Mouse (Mus musculus) Muller cell, postnatal 12 days (primary cell): Measurements from ENCODE around the gene Mtmr1.
"Not testable (repeated sequence)": the region's sequence is repeated elsewhere in the genome, so short reads cannot be mapped to it uniquely, and the experiment has no call there.

ENCODE experiments used
- DNase-seq: peaks from one replicate; pipeline ENCODE4 v3.0.0-alpha.2; 2015; ENCODE audit errors: inconsistent ontology term

Gene Mtmr1

GRCm38 (mm10) chrX:71364554-71364991 lies at the start of gene Mtmr1:
Gene Mtmr1, plus strand, starts transcription at chrX:71364760.
- DNase-seq: peak; percentile 85

DNA sequence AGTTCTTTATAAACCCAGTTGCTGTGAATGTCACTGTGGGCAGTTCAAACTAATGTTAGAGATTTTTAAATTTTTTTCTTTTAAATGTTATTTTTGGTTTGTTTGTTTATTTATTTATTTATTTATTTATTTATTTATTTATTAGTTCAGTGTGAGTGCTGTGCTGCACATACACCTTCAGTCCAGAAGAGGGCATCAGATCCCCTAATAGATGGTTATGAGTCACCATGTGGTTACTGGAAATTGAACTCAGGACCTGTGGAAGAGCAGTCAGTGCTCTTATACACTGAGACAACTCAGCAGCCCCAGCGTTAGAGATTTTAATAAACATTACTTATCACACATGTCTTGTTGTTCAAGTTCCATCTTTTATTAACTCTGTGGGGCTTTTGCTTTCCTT lies 12.5 kb upstream of the Mtmr1 start:
- no peak for DNase-seq

DNA sequence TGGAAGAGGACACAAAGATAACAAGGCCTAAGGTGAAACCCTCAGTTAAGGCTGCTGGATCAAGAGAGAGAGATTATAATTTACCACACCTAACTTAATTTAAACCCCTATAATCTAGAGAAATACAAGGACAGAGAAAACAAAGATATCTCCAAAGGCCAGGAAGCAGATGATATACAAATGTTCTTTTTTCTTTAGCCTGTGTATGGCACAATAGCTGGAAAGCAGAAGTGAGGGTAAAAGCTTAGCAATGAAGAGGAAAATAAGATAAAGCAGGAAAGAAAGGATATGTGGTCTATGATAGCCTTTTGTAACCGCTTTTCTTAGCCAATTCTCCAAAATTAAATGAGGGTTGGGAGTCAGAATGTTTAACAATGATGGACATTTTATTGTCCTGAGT lies 9.2 kb upstream of the Mtmr1 start:
- DNase-seq: no peak

- DNase-seq: not testable (repeated sequence)
Observed at GRCm38 (mm10) chrX:71361793-71362192, 2.8 kb upstream of the Mtmr1 start.

GRCm38 (mm10) chrX:71364062-71364461 lies 498 bp upstream of the Mtmr1 start:
- no peak for DNase-seq

- DNase-seq: peak; percentile 53
Observed at GRCm38 (mm10) chrX:71365011-71365410, 451 bp downstream of the Mtmr1 start.

- peak; percentile 3 for DNase-seq
Observed at GRCm38 (mm10) chrX:71365510-71365909, 950 bp downstream of the Mtmr1 start.

GRCm38 (mm10) chrX:71366973-71367372 lies 2.4 kb downstream of the Mtmr1 start:
- no peak for DNase-seq

- DNase-seq: no peak
Observed at GRCm38 (mm10) chrX:71376781-71377180, 12.2 kb downstream of the Mtmr1 start.

DNA sequence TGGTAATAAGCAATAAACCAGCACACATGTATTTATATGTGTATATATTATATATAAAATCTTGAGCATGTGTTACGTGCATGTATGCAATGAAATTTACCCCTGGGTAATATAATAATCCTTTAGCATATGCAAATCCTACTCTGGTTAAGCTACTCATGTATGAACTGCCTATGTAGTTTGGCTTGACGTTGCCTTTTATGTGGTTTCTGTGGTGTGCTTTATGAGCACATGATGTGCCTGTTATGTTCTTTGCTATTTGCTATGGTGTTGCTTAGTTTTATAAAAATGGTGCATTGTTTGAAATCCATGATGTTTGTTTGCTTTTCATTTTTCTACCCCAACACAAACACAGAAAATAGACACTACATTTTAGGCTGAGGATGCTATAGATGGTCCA lies 13.9 kb downstream of the Mtmr1 start:
- no peak for DNase-seq

DNA sequence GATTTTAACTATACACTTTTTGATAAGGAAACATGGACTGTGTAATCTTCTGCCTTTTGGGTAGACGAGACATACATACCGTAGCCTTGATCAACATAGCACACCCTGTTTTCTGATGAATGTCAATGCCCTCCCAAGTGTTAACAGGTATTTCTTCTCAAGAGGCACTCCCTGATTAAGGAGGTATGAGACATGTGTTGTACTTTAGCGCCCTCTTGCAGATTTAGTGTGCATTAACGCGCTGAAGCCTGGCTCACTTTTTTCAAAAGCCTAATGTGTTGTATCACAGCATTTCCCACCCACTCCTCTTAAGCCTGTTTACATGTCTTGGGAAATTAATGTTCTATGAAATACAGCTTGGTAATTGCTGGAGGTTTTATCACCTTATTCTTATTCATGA lies 17.0 kb downstream of the Mtmr1 start:
- DNase-seq: peak; percentile 9

- DNase-seq: no peak
Observed at GRCm38 (mm10) chrX:71396326-71396725, 31.8 kb downstream of the Mtmr1 start.

DNA sequence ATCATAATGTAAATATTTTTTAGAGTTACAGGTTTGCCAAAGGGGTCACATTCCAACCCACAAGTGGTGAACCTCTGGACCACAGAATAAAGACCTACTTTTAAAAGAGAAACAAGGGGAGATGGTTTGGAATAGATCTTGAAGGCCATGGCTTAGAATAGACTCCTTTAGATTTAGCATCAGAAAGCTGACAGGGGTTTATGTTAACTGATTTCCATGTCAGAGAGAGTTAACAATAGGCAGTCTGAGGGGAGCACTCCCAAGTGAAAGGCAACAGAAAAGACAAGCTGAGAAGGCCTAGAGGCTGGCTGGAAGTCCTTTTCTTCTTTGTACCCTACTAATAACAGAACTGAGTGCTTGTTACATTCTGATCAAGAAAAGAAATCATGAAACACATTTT lies 41.7 kb downstream of the Mtmr1 start:
- no peak for DNase-seq

- DNase-seq: no peak
Observed at GRCm38 (mm10) chrX:71408386-71408785, 43.8 kb downstream of the Mtmr1 start.

GRCm38 (mm10) chrX:71412776-71413175 lies 48.2 kb downstream of the Mtmr1 start:
- no peak for DNase-seq

- DNase-seq: no peak
Observed at GRCm38 (mm10) chrX:71413616-71414015, 49.1 kb downstream of the Mtmr1 start.

- DNase-seq: no peak
Observed at GRCm38 (mm10) chrX:71424852-71425251, 60.3 kb downstream of the Mtmr1 start.

- DNase-seq: peak; percentile 63
Observed at GRCm38 (mm10) chrX:71425746-71426519, 61.4 kb downstream of the Mtmr1 start.

- no peak for DNase-seq
Observed at GRCm38 (mm10) chrX:71427491-71427890, 62.9 kb downstream of the Mtmr1 start.

- no peak for DNase-seq
Observed at GRCm38 (mm10) chrX:71430900-71431299, 66.3 kb downstream of the Mtmr1 start.

DNA sequence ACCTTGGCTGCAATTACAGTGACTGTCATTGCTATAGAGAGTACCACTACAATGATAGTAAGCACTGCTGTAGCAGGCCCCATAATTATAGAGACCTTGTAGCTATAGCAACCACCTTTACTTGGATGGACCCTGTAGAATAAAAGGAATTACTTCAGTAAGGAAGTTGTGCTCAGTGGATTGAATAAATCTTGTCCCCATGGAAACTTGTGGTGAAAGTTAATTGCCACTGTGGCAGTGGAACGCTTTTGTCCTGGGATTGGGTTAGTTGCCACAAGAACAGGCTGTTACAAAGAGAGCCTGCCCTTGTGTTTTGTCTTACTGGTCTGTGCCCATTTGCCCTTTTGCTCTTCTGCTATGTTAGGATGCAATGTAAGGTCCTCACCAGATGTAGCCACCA lies 69.9 kb downstream of the Mtmr1 start:
- DNase-seq: no peak

GRCm38 (mm10) chrX:71434860-71435259 lies 70.3 kb downstream of the Mtmr1 start:
- peak; percentile 44 for DNase-seq

- no peak for DNase-seq
Observed at GRCm38 (mm10) chrX:71435542-71435941, 71.0 kb downstream of the Mtmr1 start.

GRCm38 (mm10) chrX:71439473-71439872 lies 74.9 kb downstream of the Mtmr1 start:
- no peak for DNase-seq
